Mouse (Mus musculus) limb, embryonic 12.5 days (tissue): ENCODE measurements at regions not wholly inside any gene's neighbourhood (a gene's known extent, or its start where the extent isn't known, plus 50 kb on each side); places are given as distances from the start of the nearest gene placed in this dataset.
A peak's percentile ranks its signal among the peaks of the same experiment; 100 is the strongest.

Source experiments
- ATAC-seq: fragments of 200-750 bp; cut with Nextera tagmentation; 2 replicates; pipeline ENCODE4 v1.8.0; 2017; ENCODE audit warnings: low read depth, moderate TSS enrichment; ENCODE audit not compliant: insufficient number of reproducible peaks, insufficient read depth, low FRiP score, low TSS enrichment
- H3K27ac ChIP-seq: fragments of 300-500 bp; sonication (generic); 2 replicates; pipeline ENCODE4 v1.5.1; 2016; ENCODE audit warnings: mild to moderate bottlenecking, moderate library complexity
- H3K27me3 ChIP-seq: fragments of 300-500 bp; sonication (generic); 2 replicates; pipeline ENCODE4 v1.6.1; 2016; ENCODE audit warnings: mild to moderate bottlenecking, moderate library complexity
- H3K36me3 ChIP-seq: fragments of 300-500 bp; sonication (generic); 2 replicates; pipeline ENCODE4 v1.6.1; 2016; ENCODE audit warnings: mild to moderate bottlenecking, moderate library complexity
- H3K4me1 ChIP-seq: fragments of 300-500 bp; sonication (generic); replicated peaks from 2 replicates; pipeline ENCODE4 v1.6.1; 2016
- H3K4me2 ChIP-seq: fragments of 300-500 bp; sonication (generic); 2 replicates; pipeline ENCODE4 v1.6.1; 2016; ENCODE audit warnings: mild to moderate bottlenecking, moderate library complexity
- H3K4me3 ChIP-seq: fragments of 300-500 bp; sonication (generic); replicated peaks from 2 replicates; pipeline ENCODE4 v1.5.1; 2016; ENCODE audit warnings: mild to moderate bottlenecking
- H3K9ac ChIP-seq: fragments of 300-500 bp; sonication (generic); replicated peaks from 2 replicates; pipeline ENCODE4 v1.6.1; 2016; ENCODE audit warnings: mild to moderate bottlenecking, moderate library complexity
- H3K9me3 ChIP-seq: fragments of 300-500 bp; sonication (generic); 2 replicates; pipeline ENCODE4 v1.6.1; 2016; ENCODE audit warnings: mild to moderate bottlenecking, moderate library complexity
- WGBS: fragments of 180-500 bp; shearing (Covaris S2); methylation state at CpG from one replicate; pipeline ENCODE4 v1.1.7; 2016; 5-methylcytosine and 5-hydroxymethylcytosine counted together

DNA sequence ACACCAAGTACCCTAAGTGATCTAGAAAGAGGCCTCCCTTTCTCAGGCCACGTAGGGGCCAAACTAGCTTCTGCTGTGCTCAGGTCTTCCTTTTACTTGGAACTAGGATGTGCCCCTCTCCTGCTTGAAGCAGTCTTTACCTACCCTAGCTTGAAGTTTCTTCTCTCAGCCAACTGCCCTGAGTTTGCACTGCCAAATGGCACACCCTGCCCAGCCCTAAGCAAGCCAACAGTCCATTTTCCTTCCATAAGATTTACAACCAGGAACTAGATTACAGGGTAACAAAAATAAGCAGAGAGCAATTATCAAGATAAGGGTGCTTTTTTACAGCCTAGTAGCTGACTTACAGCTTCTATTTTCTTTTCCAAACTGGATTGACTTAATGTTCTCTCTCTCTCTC, 263.5 kb downstream of the Rnf152 start:
- no peaks in the 10 kb centered on the region for H3K36me3 ChIP-seq
- no peak overlapping the region for H3K9ac ChIP-seq
- 56% methylated on average over 1 of the region's 1 CpGs for WGBS
- no peak for ATAC-seq
- peaks cover 6% of the 10 kb centered on the region; the same call in 1 of the 2 replicates for H3K27me3 ChIP-seq
- no peak overlapping the region for H3K27ac ChIP-seq
- H3K4me2 ChIP-seq, result no peak overlapping the region
- H3K4me1 ChIP-seq, result peaks cover 11% of the 10 kb centered on the region
- no peaks in the 10 kb centered on the region for H3K9me3 ChIP-seq
- no peak overlapping the region for H3K4me3 ChIP-seq

DNA sequence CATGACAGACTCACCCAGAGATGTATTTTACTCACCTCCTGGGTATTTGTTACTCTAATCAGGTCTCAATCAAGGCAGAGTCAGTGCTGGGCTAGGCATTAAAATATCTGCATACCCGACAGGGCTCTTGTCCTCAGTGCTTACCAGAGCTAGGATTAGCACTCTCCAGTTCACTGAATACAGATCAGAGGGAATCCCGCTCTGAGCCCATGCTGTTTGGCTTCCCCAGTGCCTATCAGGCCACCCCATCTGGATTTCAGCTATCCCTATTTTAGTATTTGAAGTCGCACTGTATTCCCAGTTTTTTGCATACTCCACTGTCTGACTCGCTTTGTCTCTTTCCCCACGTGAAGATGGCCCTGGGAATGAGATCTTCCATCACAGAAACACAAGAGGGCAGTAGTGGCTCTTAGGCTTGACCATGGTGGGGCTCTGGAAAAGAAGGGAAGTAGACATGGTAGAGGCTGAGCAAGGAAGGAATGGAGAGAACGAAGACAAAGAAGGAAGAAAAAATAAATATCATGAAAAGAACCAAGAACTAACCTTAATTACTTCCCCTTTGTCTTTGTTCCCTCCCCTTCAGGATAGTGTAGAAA, 264.1 kb downstream of the Rnf152 start:
- Histone ChIP-seq H3K27ac (no peak overlapping the region), H3K4me2 (no peak overlapping the region), H3K9me3 (no peaks in the 10 kb centered on the region), H3K27me3 (peaks cover 6% of the 10 kb centered on the region; the same call in 1 of the 2 replicates), H3K4me1 (peaks cover 17% of the 10 kb centered on the region), H3K36me3 (no peaks in the 10 kb centered on the region), H3K9ac (no peak overlapping the region), H3K4me3 (no peak overlapping the region)
- 31% methylated on average over 6 of the region's 6 CpGs for WGBS
- no peak for ATAC-seq

DNA sequence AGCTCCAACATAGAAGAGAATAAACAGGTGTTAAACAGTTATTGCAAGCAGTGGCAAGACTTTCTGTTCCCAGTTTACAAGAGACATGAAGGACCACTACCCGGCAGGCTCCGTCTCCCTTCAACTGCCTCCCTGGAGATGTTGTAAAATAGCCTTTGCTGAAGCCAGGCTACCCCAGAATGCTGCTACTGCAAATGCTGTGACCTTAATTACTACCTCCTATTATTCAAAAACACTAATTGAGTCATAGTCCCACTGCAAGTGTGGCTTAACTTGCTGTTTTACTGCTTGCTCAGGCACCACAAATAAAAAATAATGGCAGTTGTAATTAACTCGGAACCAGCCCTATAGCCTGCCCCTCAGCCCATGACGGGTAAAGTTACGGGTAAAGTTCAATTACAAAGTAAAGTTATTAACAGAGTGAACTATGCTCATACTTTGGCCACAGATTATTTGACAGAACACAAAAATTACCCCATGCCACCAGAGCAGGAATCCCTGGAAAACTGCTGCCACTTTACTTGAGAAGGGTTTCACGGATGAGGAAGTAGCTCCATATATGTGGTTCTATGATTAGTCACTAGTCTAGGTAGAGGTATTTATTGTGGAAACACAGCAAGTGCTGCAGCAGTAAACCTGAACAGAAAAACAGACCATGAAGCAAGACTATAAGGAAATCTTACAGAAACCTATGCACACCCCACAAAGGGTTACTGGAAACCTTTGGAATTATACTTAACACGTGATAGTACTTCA, 267.6 kb downstream of the Rnf152 start:
- Histone ChIP-seq H3K9me3 (no peaks in the 10 kb centered on the region), H3K36me3 (no peaks in the 10 kb centered on the region), H3K27me3 (peaks cover 4% of the 10 kb centered on the region), H3K4me3 (no peak overlapping the region), H3K9ac (no peak overlapping the region), H3K27ac (peak overlapping the region; percentile 66), H3K4me2 (no peak overlapping the region), H3K4me1 (peaks cover 18% of the 10 kb centered on the region)
- ATAC-seq, result peak; percentile 83
- WGBS, result 16% methylated on average over 7 of the region's 7 CpGs

DNA sequence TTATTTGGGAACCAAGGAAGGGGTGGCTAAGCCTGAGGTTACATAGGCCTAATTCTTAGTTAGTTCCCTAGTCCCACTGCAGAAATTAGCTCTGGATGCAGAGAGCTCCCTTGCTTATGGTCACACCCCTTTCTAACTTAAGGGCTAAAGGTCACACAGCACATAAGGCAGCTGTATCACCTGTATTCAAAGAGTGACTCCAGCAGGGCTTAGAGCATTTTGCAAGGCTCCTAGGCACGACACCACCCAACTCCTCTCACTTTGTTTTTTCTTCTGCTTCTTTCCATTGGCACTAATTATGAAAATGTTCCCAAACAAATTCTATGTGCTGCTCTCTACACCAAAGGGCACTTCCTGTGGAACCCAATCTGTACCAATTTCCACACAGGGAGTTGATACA, 268.9 kb downstream of the Rnf152 start:
- ATAC-seq, result no peak
- no peak overlapping the region for H3K4me2 ChIP-seq
- no peak overlapping the region for H3K9ac ChIP-seq
- WGBS, result 62% methylated on average over 1 of the region's 1 CpGs
- H3K36me3 ChIP-seq, result no peaks in the 10 kb centered on the region
- peaks cover 4% of the 10 kb centered on the region for H3K27me3 ChIP-seq
- H3K4me3 ChIP-seq, result no peak overlapping the region
- no peaks in the 10 kb centered on the region for H3K9me3 ChIP-seq
- peaks cover 18% of the 10 kb centered on the region for H3K4me1 ChIP-seq
- H3K27ac ChIP-seq, result no peak overlapping the region

DNA sequence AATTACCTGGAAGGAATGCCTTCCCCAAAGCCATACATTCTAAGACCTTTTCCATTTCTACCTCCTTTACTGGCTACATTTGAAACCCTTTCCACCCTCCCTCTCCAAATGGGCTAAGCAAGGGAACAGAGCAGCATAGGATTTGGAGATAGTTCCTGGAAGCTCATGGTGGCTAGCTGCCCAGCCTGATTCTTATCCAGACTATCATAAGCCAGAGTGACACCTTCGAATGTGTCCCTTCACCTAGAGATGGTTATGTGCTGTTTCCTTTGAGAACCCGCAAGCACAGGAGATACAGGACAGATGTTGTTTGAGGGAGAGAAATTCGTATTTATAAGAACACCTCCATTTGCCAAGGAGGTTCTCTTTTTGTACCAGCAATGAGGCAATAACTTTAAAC, 272.0 kb downstream of the Rnf152 start:
- H3K27ac ChIP-seq, result no peak overlapping the region
- H3K4me3 ChIP-seq, result no peak overlapping the region
- H3K4me1 ChIP-seq, result peaks cover 18% of the 10 kb centered on the region
- H3K9ac ChIP-seq, result no peak overlapping the region
- no peaks in the 10 kb centered on the region for H3K36me3 ChIP-seq
- no peaks in the 10 kb centered on the region for H3K9me3 ChIP-seq
- 93% methylated on average over 3 of the region's 3 CpGs for WGBS
- no peak for ATAC-seq
- H3K27me3 ChIP-seq, result peaks cover 4% of the 10 kb centered on the region
- no peak overlapping the region for H3K4me2 ChIP-seq

DNA sequence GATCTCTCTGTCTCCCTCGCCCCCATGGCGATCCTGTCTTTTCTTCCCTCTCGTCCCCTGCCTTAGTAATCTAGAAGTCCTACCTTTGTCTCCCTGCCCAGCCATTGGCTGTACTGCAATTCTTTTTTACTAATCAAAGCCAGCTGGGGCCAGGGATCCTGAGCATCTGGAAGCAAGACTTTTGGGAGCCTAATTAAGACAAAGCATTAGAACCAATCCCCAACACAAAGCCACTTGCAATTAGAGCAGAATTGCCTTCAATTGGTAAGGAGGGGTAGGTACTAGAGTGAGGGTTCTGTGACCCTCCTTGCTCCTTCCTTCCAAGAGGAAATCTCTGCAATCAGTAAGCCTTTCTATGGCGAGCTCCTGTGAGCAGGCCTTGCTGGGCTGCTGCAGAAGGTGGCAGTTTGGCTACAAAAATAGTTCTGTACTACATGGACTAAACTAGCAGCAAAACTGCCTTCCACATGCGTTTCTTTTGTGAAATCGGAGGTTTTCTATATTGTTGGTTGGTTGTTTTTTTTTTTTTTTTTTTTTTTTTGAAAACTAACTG, 272.9 kb downstream of the Rnf152 start:
- no peak overlapping the region for H3K9ac ChIP-seq
- no peaks in the 10 kb centered on the region for H3K9me3 ChIP-seq
- no peak overlapping the region for H3K4me2 ChIP-seq
- ATAC-seq, result peak; percentile 56; the same call in 1 of the 2 replicates
- H3K27ac ChIP-seq, result peak overlapping the region; percentile 53
- H3K27me3 ChIP-seq, result peaks cover 4% of the 10 kb centered on the region
- no peaks in the 10 kb centered on the region for H3K36me3 ChIP-seq
- WGBS, result 49% methylated on average over 6 of the region's 6 CpGs
- no peak overlapping the region for H3K4me3 ChIP-seq
- H3K4me1 ChIP-seq, result peaks cover 13% of the 10 kb centered on the region

DNA sequence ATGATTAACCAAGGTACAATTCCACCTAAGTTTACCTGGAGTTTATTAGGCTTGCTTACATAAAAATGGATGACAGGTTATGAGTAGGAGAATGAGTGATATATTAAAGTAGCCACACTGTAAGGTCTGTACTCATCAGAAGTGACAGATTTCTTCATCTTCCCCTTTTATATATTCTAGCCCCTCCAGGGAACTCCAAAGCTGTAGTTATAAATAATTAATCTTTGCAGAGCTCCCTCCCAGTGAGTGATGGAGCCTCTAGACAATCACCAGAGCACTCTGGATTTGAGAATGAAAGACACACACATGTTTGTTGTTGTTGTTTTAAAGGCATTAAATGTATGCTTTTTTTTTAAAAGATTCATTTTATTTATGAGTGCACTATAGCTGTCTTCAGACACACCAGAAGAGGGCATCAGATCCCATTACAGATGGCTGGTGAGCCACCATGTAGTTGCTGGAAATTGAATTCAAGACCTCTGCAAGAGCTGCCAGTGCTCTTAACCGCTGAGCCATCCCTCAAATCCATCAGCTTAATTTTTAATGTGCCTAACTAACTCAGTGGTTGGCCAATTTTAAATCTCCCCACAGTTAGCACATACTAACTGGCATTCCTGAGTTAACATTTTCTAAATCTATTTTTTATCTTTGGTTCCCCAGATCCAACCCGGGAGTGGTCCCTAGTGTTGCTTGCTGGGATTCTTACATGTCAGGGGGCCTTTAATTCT, 273.5 kb downstream of the Rnf152 start:
- H3K9ac ChIP-seq, result no peak overlapping the region
- H3K4me2 ChIP-seq, result no peak overlapping the region
- peaks cover 4% of the 10 kb centered on the region for H3K27me3 ChIP-seq
- H3K36me3 ChIP-seq, result no peaks in the 10 kb centered on the region
- no peak for ATAC-seq
- no peak overlapping the region for H3K4me3 ChIP-seq
- H3K9me3 ChIP-seq, result no peaks in the 10 kb centered on the region
- peak overlapping the region; percentile 53; the same call in 1 of the 2 replicates for H3K27ac ChIP-seq
- H3K4me1 ChIP-seq, result peaks cover 7% of the 10 kb centered on the region
- 79% methylated on average over 2 of the region's 2 CpGs for WGBS

DNA sequence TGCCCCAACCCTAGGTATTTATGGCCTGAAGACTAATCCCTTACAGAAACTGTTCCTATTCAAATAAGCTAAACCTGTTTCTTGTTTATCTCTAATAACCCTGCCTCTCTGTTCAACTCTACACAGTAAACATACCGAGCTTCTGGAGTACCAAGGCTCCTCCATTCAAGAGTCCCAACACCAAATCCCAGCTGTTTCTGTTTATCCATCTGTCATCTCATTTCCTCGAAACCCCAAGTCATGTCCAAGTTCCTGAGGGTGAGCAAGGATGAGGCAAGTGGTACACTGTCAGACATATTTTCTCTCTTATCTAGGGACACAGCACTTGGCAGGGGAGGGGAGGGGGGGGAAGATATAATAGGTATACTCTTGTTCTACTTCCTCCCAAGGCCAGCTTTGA, 274.6 kb downstream of the Rnf152 start:
- no peaks in the 10 kb centered on the region for H3K9me3 ChIP-seq
- no peak overlapping the region for H3K4me2 ChIP-seq
- H3K4me3 ChIP-seq, result no peak overlapping the region
- no peak overlapping the region for H3K9ac ChIP-seq
- no peak overlapping the region for H3K27ac ChIP-seq
- no peaks in the 10 kb centered on the region; the same call in 1 of the 2 replicates for H3K4me1 ChIP-seq
- H3K27me3 ChIP-seq, result peaks cover 4% of the 10 kb centered on the region
- H3K36me3 ChIP-seq, result no peaks in the 10 kb centered on the region
- WGBS, result 14% methylated on average over 2 of the region's 2 CpGs
- ATAC-seq, result no peak

DNA sequence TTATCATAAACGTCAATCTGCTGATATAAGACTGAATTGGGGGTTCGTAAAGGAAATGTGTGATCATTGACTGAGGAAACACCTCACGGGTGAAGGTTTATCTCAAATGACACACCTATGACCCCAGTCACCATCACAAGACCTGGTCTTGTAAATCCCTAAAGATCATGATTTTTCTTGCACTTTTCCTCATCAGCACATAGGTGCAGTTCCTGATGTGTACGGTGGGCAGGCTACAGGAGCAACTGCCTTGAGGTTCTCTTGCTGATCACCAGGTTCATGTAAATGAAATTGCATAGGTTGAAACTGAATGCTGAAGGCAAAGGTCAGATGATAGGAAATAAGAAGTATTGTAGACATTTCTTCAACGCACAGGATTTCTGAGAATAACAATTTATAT, 277.1 kb downstream of the Rnf152 start:
- Histone ChIP-seq H3K9ac (no peak overlapping the region), H3K27me3 (peaks cover under 1% of the 10 kb centered on the region; the same call in 1 of the 2 replicates), H3K4me2 (no peak overlapping the region), H3K4me3 (no peak overlapping the region), H3K27ac (no peak overlapping the region), H3K4me1 (no peaks in the 10 kb centered on the region; the same call in 1 of the 2 replicates), H3K36me3 (no peaks in the 10 kb centered on the region), H3K9me3 (no peaks in the 10 kb centered on the region)
- WGBS, result 87% methylated on average over 5 of the region's 5 CpGs
- ATAC-seq, result no peak

DNA sequence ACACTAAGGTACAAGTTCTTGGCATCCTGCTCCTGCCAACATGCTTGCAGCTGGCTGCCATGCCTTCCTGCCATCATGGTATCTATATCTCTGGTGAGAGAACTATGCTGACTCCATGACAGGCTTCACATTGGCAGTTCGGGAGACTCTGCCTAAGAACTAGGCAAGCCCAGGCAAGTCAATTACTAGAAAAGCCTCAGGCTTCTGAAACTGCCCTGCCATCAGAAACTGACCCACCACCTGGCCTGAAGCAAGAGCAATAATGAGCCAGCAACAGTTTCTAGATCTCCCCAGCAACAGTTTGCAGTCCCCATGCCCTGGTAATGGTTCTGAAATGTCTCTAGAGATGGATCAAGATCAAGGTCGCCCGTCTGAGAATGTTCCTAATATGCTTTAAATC, 280.8 kb downstream of the Rnf152 start:
- no peaks in the 10 kb centered on the region for H3K4me1 ChIP-seq
- no peak overlapping the region for H3K4me2 ChIP-seq
- H3K36me3 ChIP-seq, result no peaks in the 10 kb centered on the region
- H3K9me3 ChIP-seq, result no peaks in the 10 kb centered on the region
- no peak overlapping the region for H3K4me3 ChIP-seq
- no peak overlapping the region for H3K27ac ChIP-seq
- 83% methylated on average over 3 of the region's 3 CpGs for WGBS
- no peak for ATAC-seq
- H3K27me3 ChIP-seq, result no peaks in the 10 kb centered on the region
- no peak overlapping the region for H3K9ac ChIP-seq

DNA sequence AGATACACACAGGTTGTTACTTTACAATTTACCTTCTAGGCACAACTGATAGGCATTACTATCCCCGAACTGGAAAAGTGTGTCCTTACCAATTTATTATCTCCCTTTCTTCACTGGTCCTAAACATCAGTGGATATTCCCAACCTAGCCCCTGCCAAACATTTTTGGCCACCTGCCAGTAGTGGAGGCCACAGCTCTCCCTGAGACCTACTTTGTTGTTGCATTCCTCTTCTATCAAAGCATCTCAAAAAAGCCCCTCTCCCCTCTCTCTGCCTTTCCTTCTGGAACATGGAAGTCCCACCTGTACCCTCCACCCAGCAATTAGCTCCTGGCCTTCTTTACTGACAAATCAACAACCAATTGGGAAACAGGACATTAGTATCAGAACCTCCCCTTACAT, 282.2 kb downstream of the Rnf152 start:
- Histone ChIP-seq H3K4me1 (no peaks in the 10 kb centered on the region), H3K4me3 (no peak overlapping the region), H3K36me3 (no peaks in the 10 kb centered on the region), H3K27me3 (no peaks in the 10 kb centered on the region), H3K9ac (no peak overlapping the region), H3K4me2 (no peak overlapping the region), H3K9me3 (no peaks in the 10 kb centered on the region), H3K27ac (no peak overlapping the region)
- ATAC-seq, result no peak
- 92% methylated on average over 1 of the region's 1 CpGs for WGBS
